Mouse (Mus musculus) heart, adult 9 months (tissue): ENCODE results near the gene Oaz3.

Experiments
- DNase-seq, 2 experiments: peaks; one replicate each; pipeline ENCODE4 v3.0.0; 2022; ENCODE audit warnings: low spot score in 2 of 2

The Oaz3 gene

DNA sequence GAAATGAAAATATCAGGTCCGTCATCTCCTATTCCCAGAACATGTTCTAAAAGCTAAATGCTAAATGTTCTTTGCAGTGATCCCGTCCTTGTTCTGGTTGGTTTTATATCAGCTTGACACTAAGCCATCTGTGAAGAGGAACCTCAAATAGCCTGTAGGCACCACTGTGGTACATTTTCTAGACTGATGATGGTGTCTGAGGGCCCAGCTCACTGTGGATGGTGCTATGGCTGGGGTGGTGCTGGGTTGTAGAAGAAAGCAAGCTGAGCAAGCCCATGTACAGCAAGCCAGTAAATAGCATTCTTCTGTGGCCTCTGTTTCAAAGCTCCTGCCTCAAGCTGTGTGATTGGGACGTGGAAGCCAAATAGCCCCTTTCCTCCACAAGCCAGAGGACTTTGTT, 13.3 kb upstream of the Oaz3 start:
- no peak for DNase-seq

DNA sequence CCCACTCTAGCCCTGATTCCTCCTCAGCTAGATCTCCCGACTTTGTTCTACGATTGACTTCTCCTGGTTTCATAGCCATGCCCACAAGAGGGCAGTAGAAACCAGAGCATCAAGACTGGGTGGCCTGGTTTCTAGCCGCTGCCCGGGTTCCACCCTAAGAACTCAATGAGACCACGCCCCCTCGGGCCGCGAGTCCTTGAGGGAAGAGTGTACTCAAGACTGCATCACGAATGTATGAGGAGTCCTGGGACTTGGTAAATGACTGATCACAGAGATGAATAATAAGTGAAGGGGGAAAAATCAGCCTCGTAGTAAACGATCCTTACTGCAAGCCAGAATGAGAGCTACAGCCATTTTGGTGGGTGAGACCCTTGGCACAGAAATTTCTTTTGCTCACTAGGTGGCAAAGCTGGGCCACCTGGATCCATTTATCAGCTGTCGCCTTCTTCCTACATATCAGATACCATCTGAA, 12.8 kb upstream of the Oaz3 start:
- DNase-seq, result peak; percentile 49 to 65

DNA sequence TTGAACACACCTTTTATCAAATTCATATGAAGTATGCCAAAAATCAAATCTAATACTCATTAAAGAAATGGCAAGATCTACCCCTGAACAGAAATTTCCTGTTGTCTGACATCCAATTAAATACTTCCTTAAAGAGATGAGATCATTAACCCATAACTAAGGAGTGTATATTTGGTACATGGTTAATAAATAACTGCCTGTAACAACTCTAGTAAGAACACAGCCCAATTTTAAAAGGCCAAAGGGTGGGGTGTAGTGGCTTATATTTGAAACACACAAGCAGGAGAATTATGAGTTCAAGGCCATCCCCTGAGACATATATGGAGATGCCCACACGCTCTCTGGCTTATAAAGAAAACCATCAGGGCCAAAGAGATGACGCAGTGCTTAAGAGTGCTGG, 5.7 kb upstream of the Oaz3 start:
- DNase-seq, result no peak

DNA sequence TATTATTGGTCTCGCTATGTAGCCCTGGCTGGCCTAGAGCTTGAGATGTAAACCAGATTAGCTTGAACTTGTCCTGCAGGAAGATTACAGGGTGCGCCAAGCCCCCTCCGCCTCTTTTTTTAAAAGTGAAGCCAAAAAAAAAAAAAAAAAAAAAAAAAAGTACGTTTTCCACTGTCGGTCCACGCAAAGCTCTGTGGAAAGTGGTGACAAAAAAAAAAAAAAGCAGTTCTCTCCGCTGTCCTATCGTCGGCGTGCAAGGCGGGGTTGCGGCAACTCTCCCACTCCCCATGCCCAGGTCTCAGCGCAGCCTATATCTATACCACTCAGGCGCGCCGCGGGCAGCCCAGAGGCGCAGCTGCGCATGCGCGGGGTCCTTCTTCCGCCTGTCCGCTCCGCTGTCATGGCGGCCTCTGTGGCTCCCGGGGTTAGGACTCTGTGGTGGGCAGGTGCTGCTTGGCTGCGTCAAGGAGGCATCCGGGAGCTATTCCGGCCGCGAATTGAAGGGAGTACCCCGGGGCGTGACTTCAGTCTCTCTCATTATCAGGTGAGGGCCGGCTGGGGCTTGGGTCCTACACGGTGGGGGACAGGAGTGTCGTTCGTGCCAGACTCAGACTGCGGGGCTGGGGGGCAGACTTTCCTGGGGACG, 641 bp downstream of the Oaz3 start, which contains the start of gene Mrpl9:
Gene Mrpl9, plus strand, starts transcription at position 368 of the 646 bp plus-strand sequence.
- peak; percentile 92 for DNase-seq

DNA sequence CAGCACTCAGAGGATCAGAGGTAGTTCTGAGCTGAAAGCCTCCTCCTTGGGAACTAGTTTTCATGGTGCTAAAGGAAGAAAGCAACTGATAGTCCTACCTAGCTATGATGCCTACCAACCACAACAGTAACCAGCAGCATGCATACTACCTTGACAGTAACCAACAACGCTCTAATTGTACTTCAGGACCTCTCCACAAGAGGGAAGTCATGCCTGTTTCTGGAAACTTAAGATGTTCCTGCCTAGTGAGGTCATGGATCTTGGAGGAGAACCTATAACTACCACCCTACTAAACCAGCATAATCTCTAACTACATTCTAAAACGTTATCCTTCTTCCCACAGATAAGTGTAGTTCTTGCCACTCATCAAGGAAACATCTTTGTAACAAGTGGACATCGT, 2.5 kb downstream of the Oaz3 start:
- DNase-seq, result no peak

DNA sequence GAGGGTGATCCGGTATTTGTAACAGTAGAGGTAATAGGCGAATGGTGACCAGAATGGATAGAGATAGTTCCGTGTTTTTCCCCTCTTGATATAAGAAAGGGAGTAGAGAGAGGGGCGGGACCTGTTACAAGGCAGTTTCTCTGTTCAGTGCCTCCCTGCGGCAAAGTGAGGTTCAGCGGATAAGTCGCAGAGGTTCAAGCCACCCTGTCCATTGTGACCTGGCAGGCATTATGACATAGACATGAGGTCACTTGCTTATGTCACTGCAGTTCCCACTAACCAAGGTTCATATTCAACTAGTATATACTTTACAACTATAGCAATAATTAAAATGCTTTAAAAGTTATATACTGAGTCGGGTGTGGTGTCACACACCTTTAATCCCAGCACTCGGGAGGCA, 7.3 kb downstream of the Oaz3 start:
- DNase-seq, result no peak

DNA sequence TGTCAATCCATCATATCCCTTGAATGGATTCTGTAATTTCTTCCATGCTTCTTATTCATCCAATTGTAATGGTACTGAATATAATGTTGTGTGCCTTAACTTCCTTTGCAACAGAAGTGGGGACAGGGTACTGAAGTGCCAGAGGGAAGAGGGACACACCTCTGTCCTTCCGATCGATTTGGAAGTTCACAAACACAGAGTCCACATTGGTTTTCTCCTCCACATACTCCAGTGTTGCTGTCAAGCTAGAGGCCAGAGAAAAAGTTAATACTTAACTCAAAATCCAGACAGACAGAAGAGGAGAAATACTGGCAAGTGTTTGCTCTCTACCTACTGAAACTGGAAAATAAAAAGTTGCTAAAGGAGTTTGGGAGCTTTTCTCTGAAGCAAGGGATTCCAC, 9.4 kb downstream of the Oaz3 start:
- DNase-seq, result no peak

DNA sequence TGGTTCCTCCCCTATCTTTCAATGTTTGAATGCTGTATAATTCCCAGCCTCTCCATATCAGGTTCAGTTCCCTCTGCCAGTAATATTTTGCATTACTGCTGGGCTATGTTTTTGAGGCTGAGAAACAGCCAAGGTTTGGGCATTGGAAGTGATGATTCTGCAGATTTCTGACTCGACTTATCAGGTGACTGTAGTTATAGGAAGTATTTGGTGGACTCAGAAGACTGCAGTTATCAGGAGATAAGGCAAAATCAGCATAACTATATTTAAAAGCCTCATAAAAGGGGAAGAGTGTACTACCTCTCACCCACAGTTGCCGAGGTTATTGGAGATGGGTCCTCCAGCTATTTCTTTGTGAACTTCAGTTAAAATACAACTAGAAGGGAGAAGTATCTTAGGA, 12.7 kb downstream of the Oaz3 start:
- DNase-seq, result no peak

DNA sequence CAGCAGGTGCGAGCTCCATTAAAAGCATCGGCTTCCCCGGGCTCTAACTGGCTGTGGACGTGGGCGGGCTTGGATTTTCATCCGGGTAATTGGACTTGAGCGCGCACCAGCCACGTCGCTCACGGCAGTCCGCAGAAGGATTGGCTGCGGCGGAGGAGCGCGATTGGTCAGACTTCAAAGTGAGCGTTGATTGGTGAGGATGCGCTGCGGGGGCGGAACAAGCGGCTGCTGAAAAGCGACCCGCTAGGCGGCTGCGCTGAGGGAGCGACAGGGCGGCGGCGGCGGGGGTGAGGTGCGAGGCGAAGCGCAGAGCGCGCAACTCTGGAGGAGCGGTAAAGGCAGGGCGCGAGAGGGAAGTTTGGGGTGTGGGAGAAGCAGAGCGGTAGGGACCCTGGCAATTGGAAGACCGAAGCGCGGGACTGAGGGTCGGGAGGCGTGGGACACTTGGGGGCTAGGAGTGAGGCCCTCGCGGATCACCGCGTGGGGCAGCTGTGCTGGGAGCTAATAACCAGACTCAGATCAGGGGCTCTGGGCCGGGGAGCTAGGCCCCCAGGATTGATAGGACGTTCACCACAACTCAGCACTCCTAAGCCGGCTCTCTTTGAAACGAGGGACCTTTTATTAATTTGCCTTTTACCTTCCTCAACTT, 30.6 kb downstream of the Oaz3 start, which contains the start of gene Tdrkh:
Gene Tdrkh, plus strand, starts transcription at position 243 of the 649 bp plus-strand sequence.
- peak; percentile 92 to 94 for DNase-seq

DNA sequence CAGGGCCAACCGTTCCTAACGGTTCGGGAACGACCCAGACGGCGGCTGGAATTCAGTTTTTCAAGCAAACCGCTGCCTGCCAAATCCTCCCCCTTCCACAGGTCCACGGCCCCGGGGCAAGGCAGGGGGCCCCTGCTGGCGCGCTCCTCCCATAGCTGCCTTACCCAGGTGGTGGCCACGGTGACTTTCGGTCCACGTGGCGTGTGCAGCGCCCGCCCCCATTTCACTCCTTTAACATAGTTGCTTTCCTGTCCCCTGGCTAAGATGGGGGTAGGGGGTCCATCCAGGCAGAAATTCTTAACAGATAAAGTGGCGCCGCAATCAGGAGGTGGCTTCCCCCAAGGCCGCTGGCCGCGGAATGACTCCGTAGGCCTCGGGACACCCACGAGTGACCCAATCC, 31.2 kb downstream of the Oaz3 start:
- DNase-seq, result no peak

DNA sequence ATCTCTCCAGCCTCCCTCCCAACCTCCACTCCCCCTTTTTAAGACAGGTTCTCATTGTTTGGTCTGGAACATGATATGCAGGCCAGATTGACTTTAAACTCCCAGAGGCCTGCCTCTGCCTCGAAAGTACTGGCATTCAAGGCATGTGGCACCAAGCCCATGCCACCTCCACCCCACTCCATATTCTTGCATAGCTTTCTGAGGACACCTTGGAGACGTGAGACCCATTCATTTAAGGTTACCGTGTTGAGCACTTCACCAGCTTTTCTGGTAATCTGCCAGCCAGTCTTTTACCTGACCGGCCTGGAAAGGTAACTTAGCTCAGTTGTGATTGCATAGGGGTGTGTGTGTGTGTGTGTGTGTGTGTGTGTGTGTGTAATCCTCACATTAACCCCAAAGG, 38.2 kb downstream of the Oaz3 start:
- DNase-seq, result no peak

DNA sequence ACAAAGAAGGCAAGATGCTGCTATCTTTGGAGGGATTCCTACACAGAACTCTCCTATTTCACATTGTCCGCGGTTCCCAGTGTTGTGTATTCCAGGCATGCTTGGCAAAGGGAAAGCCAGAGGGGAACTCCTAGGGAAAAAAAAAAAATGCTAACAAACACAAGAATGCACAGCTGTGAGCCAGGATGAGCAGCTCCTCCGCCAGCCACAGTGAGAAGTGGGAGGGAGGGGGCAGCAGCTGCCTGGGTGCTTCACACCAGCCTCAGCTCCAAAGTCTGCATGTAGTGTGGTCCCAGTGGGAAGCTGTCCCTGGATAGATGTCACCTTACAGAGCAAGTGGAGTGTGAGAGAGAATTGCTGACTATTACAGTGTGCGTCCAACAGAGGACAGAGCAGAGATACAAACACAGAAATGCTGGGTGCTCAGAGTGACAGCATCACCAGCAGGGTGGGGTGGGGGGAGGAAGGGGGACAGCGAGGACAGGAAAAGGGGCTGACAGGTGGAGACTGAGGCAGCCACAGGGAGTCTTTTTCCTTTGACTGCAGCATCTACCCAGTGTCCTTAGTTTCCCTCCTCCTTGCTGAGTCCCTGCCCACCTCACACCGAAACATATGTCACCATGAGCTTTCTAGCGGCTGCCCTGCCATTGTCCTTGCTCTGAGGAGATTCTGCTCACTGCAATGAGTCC, 39.2 kb downstream of the Oaz3 start:
- no peak for DNase-seq

DNA sequence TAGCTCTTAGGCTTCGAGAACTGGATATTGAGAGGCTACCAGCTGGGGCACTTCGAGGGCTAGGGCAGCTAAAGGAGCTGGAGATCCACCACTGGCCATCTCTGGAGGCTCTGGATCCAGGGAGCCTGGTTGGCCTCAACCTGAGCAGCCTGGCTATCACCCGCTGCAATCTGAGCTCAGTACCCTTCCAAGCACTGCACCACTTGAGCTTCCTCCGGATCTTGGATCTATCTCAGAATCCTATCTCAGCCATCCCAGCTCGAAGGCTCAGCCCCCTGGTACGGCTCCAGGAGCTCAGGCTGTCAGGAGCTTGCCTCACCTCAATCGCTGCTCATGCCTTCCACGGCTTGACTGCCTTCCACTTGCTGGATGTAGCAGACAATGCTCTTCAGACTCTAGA, 41.3 kb downstream of the Oaz3 start:
- no peak for DNase-seq

DNA sequence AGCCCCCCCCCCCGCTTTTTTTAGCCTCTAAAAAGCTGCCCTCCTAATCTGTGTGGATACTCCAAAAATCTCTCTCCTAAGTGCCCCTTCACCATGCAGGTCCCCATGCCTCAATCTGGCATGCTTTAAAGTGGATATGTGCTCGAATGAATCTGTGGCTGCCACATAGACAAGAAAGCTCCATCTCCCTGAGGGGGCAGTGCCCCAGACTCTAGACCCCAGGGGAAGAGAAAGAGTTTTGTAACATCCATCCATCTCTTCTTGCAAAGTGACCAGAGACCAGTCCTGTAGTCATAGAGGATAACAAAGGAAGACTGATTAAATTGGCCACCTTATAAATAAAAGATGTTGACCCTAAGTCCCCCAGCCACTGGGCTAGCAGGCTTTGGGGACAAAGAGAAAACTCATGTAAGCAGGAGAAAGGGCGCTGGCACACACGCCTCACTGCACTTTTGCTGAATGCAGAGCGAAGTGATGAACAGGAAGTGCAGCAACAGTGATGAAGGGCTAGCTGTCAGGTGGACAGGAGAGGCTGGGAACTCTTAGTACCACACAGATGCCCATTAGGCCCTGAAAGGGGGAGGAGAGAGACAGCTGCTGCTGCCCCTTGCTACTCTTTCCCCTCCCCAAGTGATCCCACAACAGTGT, 43.9 kb downstream of the Oaz3 start:
- DNase-seq, result no peak

DNA sequence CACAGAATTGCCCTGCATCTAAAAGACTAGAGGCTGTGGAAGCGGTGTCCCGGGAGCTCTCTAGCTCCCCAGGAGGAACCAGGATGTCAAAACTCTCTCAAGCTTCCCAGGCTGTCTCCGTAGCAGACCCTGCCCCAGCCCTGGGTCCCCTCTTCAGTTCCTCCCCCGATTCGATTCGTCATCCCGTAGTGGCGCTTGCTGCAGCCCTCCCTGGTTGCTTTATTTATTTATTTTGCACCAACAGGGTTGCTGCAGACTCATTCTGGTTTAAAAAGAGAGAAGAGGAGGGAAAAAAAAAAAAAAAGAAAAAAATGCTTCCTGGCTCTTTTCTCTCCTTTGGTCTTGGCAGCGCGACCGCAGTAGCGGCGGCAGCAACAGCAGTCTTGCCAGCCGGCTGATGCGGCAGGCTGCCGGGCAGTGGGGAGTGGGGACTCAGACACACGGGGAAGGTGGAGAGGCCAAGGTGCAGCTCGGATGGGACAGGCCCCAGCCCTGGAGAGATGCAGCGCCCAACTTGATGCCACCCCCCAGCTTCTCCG, 44.7 kb downstream of the Oaz3 start:
- no peak for DNase-seq

DNA sequence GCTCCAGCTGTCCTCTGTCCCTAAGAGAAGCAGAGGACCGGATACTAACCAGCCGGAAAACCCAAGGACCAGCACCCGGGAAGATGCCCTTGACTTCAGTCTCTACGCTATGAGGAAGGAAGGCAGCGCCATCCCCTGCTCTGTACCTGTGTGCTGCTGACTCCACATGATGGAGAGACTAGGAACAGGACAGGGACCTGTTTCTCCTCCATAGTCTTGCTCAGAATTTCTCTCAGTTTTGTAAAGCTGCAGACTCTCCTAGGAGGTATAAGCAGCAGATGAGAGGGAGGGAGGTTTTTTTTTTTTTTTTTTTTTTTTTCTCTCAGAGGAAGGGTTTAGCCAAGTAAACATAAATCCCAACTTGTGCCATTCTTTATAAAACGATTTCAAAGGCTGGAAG, 45.5 kb downstream of the Oaz3 start, which contains the start of gene Lingo4:
Gene Lingo4, plus strand, starts transcription at position 301 of the 400 bp plus-strand sequence.
- no peak for DNase-seq

DNA sequence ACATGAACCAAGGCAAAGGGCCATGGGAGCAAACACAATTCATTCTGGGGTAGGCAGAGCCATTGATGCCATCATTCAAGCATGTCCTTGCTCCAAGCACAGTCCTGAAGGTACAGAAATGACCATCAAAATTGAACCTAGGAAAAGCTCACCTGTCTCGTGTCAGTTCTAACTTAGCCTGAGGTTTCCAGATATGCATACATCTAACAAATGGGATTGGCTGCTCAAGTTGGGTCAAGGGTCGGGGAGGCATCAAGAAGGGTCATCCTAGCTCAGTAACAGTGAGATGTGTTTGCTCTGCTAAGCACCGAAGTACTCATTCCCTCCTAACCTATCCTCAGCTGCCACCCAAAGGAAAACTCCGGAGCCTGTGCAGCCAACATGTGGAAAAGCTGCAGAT, 46.9 kb downstream of the Oaz3 start:
- no peak for DNase-seq

DNA sequence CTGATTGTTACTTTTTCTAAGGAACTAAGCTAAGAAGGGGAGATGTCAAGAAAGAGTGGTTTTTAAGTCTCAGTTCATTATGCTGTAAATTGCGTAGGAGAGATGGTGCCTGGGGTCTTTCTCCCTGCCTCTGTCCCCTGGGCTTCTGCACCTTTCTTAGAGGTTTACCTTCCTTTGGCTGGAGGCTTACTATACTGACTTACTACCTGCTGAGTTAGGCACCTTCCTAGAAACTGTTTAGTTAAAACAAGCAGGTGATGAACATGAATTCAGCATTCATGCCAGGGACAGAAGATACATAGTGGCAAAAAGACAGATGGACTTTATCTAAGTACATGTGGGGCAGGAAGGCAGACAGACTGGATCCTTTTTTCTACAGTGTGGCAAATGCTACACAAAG, 47.4 kb downstream of the Oaz3 start:
- DNase-seq, result no peak

DNA sequence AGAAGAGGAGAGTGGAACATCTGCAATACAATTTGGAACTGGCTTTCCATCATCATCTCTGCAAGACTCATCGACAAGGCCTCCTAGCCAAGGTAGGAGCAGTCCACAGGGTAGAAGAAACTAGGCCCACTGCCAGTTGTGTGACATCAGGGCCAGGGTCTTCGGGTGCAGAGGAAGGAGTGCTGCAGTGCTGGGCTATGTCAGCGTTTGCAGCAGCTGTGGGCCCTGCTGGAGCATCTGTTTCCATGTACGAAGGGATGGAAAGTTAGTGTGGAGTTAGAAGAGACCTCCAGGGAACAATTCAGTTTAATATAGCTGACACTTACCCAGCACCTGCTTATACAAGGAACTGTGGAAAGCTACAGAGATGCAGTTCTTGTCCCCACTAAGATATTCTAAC, 50.7 kb downstream of the Oaz3 start:
- DNase-seq, result no peak

DNA sequence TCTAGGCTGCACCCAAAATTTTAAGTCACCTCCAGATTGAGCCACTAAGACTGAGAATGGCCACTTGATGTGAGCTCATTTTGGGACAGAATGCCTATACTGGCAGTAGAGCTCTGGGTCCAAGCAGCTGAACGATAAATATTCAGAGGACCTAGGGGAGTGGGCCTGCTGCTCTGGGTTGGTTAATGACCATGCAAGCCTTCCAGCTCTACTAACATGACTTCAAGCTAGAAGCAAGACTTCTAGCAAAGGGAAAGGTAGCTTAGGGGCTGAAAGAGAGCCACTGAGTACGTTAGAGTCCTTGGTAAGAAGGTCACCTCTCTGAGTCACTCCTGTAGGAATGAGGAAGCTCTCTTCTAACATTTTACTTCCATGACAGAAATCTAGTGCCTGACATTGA, 51.6 kb downstream of the Oaz3 start:
- DNase-seq, result no peak

DNA sequence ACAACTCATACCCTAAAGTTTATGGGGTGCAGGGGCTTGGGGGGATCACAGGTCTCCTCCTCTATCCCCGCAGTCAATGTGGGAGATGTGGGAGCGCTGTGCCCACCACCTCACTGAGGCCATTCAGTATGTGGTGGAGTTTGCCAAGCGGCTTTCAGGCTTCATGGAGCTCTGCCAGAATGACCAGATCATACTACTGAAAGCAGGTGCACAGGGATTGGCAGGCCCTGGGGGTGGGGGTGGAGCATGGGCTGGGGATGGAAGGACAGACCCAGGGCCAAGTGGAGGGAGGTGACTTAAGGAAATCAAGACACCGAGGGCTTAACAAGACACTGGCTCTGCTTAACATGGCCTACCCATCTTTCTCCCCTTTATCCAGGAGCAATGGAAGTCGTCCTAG, 52.7 kb downstream of the Oaz3 start:
- DNase-seq, result no peak

DNA sequence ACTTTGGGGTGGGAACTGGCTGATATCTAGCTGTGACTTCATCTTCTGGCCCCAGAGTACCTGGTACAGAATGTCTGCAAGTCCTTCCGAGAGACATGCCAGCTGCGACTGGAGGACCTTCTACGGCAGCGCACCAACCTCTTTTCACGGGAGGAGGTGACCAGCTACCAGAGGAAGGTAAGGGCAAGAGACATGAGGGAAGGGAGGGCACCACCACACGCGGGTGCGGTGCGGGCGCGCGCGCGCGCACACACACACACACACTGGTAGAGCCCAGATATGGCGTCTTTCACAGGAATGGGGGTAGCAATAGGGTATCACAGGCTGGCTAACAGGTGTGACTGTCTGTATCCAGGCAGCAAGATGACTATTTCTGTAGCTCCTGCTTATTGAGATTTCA, 54.3 kb downstream of the Oaz3 start:
- no peak for DNase-seq
